Mouse (Mus musculus): Measurements from ENCODE around the gene Wnt6. TPM values are rescaled to one million over a fixed set of nuclear protein-coding genes. Genes with fewer than 3 reads are reported as not detected.
A peak's percentile ranks its signal among the peaks of the same experiment; 100 is the strongest.
"Not testable (repeated sequence)": the region's sequence is repeated elsewhere in the genome, so short reads cannot be mapped to it uniquely, and the experiment has no call there.

Wnt6 gene
- total RNA-seq, 2 experiments from 2014 or later = 2.1 to 4.7 TPM

- intact Hi-C loops (cut with DNase I) = no loop called here
- no peak overlapping the region for H3K27ac ChIP-seq
- H3K4me3 ChIP-seq = no peak overlapping the region
- TF ChIP-seq CTCF (IDR thresholded peaks at IDR 0.05) = peak; percentile 30
- no peak for DNase-seq (ENCODE audit: extremely low spot score in 1 of 2, low spot score in 2 of 2)
These were observed 43.4 kb downstream of the Wnt6 start for GRCm38 (mm10) chr1:74814931-74815647.

- H3K4me3 ChIP-seq; DNase-seq (ENCODE audit: extremely low spot score in 1 of 2, low spot score in 2 of 2): not testable (repeated sequence)
- intact Hi-C loops (cut with DNase I) = loop anchor here (2.0 kb wide), 1 partner anchor 41 kb away; no protein-coding TSS in a partner anchor
- peak; percentile 28 for TF ChIP-seq CTCF (IDR thresholded peaks at IDR 0.05)
- H3K27ac ChIP-seq = peak overlapping the region; percentile 98; the same call in 1 of the 2 replicates
These were observed 44.3 kb downstream of the Wnt6 start for GRCm38 (mm10) chr1:74815965-74816364.

GRCm38 (mm10) chr1:74816612-74817199 is 45.0 kb downstream of the Wnt6 start:
- peak overlapping the region; percentile 57 for H3K4me3 ChIP-seq
- peak; percentile 90 for DNase-seq (ENCODE audit: extremely low spot score in 1 of 2, low spot score in 2 of 2)
- TF ChIP-seq CTCF (IDR thresholded peaks at IDR 0.05) = no peak
- H3K27ac ChIP-seq = peak overlapping the region; percentile 98
- intact Hi-C loops (cut with DNase I) = loop anchor here (2.0 kb wide), 1 partner anchor 40 kb away; no protein-coding TSS in a partner anchor

GRCm38 (mm10) chr1:74817219-74817618 is 45.5 kb downstream of the Wnt6 start:
- Histone ChIP-seq H3K4me3 (peak overlapping the region; percentile 57), H3K27ac (peak overlapping the region; percentile 98)
- DNase-seq (ENCODE audit: extremely low spot score in 1 of 2, low spot score in 2 of 2) = no peak
- no peak for TF ChIP-seq CTCF (IDR thresholded peaks at IDR 0.05)
- intact Hi-C loops (cut with DNase I) = loop anchor here (2.0 kb wide), 1 partner anchor 40 kb away; no protein-coding TSS in a partner anchor

GRCm38 (mm10) chr1:74818509-74818908 is 46.8 kb downstream of the Wnt6 start:
- intact Hi-C loops (cut with DNase I) = no loop called here
- no peak for TF ChIP-seq CTCF (IDR thresholded peaks at IDR 0.05)
- no peak for DNase-seq (ENCODE audit: extremely low spot score in 1 of 2, low spot score in 2 of 2)
- H3K27ac ChIP-seq = no peak overlapping the region
- no peak overlapping the region for H3K4me3 ChIP-seq

- intact Hi-C loops (cut with DNase I); DNase-seq (ENCODE audit: extremely low spot score in 1 of 2, low spot score in 2 of 2); H3K4me3 ChIP-seq: not testable (repeated sequence)
- peak; percentile 14 for TF ChIP-seq CTCF (IDR thresholded peaks at IDR 0.05)
- H3K27ac ChIP-seq = peak overlapping the region; percentile 63; the same call in 1 of the 2 replicates
These were observed 51.9 kb downstream of the Wnt6 start for GRCm38 (mm10) chr1:74823598-74823997.

- intact Hi-C loops (cut with DNase I) = no loop called here
- H3K27ac ChIP-seq = peak overlapping the region; percentile 85
These were observed 53.0 kb downstream of the Wnt6 start for GRCm38 (mm10) chr1:74824518-74825302.

GRCm38 (mm10) chr1:74830061-74830460 is 58.4 kb downstream of the Wnt6 start:
- intact Hi-C loops (cut with DNase I) = loop anchor here (1.0 kb wide), 1 partner anchor 20 kb away; no protein-coding TSS in a partner anchor
- DNase-seq (ENCODE audit: extremely low spot score in 1 of 2, low spot score in 2 of 2) = peak; percentile 31 to 65

More at GRCm38 (mm10) chr1:74824518-74825302, 53.0 kb downstream of the Wnt6 start:
- H3K4me3 ChIP-seq = no peak overlapping the region
- peak; percentile 58 to 61 for DNase-seq (ENCODE audit: extremely low spot score in 1 of 2, low spot score in 2 of 2)
- no peak for TF ChIP-seq CTCF (IDR thresholded peaks at IDR 0.05)

GRCm38 (mm10) chr1:74833255-74833654 is 61.6 kb downstream of the Wnt6 start:
- Histone ChIP-seq H3K4me3 (no peak overlapping the region), H3K27ac (no peak overlapping the region)
- TF ChIP-seq CTCF (IDR thresholded peaks at IDR 0.05) = no peak
- intact Hi-C loops (cut with DNase I) = no loop called here
- no peak for DNase-seq (ENCODE audit: extremely low spot score in 1 of 2, low spot score in 2 of 2)

More at GRCm38 (mm10) chr1:74830061-74830460, 58.4 kb downstream of the Wnt6 start:
- TF ChIP-seq CTCF (IDR thresholded peaks at IDR 0.05) = no peak
- Histone ChIP-seq H3K4me3 (no peak overlapping the region), H3K27ac (peak overlapping the region; percentile 84)

Other genes with a start within 250 kb of the Wnt6 start
- gene Plcd4, start 229.0 kb upstream of the Wnt6 start, total RNA-seq (2021) = 10 to 100 TPM; 16.0 to 16.7 TPM
- 10 to 100 TPM; 27.9 to 30.7 TPM for gene Usp37, start 227.6 kb upstream of the Wnt6 start, total RNA-seq (2021)
- 10 to 100 TPM; 36.1 to 36.7 TPM for gene Zfp142, start 183.6 kb upstream of the Wnt6 start, total RNA-seq (2021)
- gene Bcs1l, start 183.6 kb upstream of the Wnt6 start, total RNA-seq (2021) = 10 to 100 TPM; 22.9 to 23.7 TPM
- 10 to 100 TPM; 64.1 to 71.2 TPM for gene Rnf25, start 170.5 kb upstream of the Wnt6 start, total RNA-seq (2021)
- 1 to 10 TPM; 6.0 to 8.7 TPM for gene Stk36, start 170.4 kb upstream of the Wnt6 start, total RNA-seq (2021)
- gene Ttll4, start 110.1 kb upstream of the Wnt6 start, total RNA-seq (2021) = 10 to 100 TPM; 22.1 to 24.1 TPM
- gene Cyp27a1, start 58.3 kb upstream of the Wnt6 start, total RNA-seq (2021) = 1 to 10 TPM; 1.7 to 4.5 TPM
- gene Prkag3, start 22.7 kb upstream of the Wnt6 start, total RNA-seq (2021) = not detected
- gene Wnt10a, start 19.6 kb downstream of the Wnt6 start, total RNA-seq (2021) = 10 to 100 TPM; 15.0 to 18.2 TPM
- gene Cdk5r2, start 83.0 kb downstream of the Wnt6 start, total RNA-seq (2021) = 100 to 1,000 TPM; 365 to 389 TPM
- gene Fev, start 113.5 kb downstream of the Wnt6 start, total RNA-seq (2021) = not detected
- not detected for gene Cryba2, start 121.3 kb downstream of the Wnt6 start, total RNA-seq (2021)
- gene Cfap65, start 163.7 kb downstream of the Wnt6 start, total RNA-seq (2021) = 1 to 10 TPM; 3.0 to 3.5 TPM
- under 1 TPM; 0.45 to 0.72 TPM for gene Ihh, start 179.8 kb downstream of the Wnt6 start, total RNA-seq (2021)

All from left cerebral cortex, adult 2 months (tissue).